8 mouse cellular contexts compared by ENCODE assay signal in genomic region chr13:60744078-60744460, GRCm38 (mm10). TPM values are rescaled to one million over a fixed set of nuclear protein-coding genes. Genes with fewer than 3 reads are reported as not detected.
DNase-seq lines count a peak whose midpoint lies in the region; ATAC-seq lines count a peak whose summit lies in the region.

No protein-coding gene starts in this region.

- no peaks in the 10 kb centered on the region for H3K9me3 ChIP-seq in forebrain, embryonic 10.5 days
- H3K9me3 ChIP-seq in heart, embryonic 14.5 days (ENCODE audit: control insufficient read depth, low read length) = no peaks in the 10 kb centered on the region
- H3K9me3 ChIP-seq in kidney, embryonic 16.5 days (ENCODE audit: low read length) = no peaks in the 10 kb centered on the region
- no peaks in the 10 kb centered on the region for H3K9me3 ChIP-seq in liver, embryonic 12.5 days (replicated peaks)

- no peaks in the 10 kb centered on the region for H3K27me3 ChIP-seq in forebrain, embryonic 10.5 days (ENCODE audit: poor library complexity, severe bottlenecking)
- no peaks in the 10 kb centered on the region for H3K27me3 ChIP-seq in heart, embryonic 14.5 days (ENCODE audit: control insufficient read depth, insufficient read depth, low read length)
- H3K27me3 ChIP-seq in kidney, embryonic 16.5 days (ENCODE audit: insufficient read depth, low read length) = no peaks in the 10 kb centered on the region
- H3K27me3 ChIP-seq in liver, embryonic 12.5 days (replicated peaks) = no peaks in the 10 kb centered on the region
- H3K27me3 ChIP-seq in splenic B cell, adult 2 months (ENCODE audit: control insufficient read depth, insufficient read depth, low read length, poor library complexity, severe bottlenecking) = no peaks in the 10 kb centered on the region

- peak; percentile 85 for ATAC-seq in CD4-positive, CD25-positive, alpha-beta regulatory T cell, adult 4 months
- peak; percentile 27; the same call in 1 of the 2 replicates for ATAC-seq in heart, embryonic 14.5 days (ENCODE audit: insufficient number of reproducible peaks, insufficient read depth, low FRiP score, low read depth)
- ATAC-seq in kidney, embryonic 16.5 days (ENCODE audit: low FRiP score, low TSS enrichment) = peak; percentile 60
- peak; percentile 46 for ATAC-seq in liver, embryonic 12.5 days

- peaks cover 7% of the 10 kb centered on the region; the same call in 1 of the 2 replicates for H3K4me1 ChIP-seq in forebrain, embryonic 10.5 days
- peaks cover 3 to 7% of the 10 kb centered on the region in 2 experiments; a peak in 2 of 4 replicates for H3K4me1 ChIP-seq in heart, embryonic 14.5 days (ENCODE audit: control insufficient read depth in 2 of 2, insufficient read depth in 2 of 2, low read length in 2 of 2)
- no peaks in the 10 kb centered on the region for H3K4me1 ChIP-seq in kidney, embryonic 16.5 days (ENCODE audit: insufficient read depth, low read length)
- H3K4me1 ChIP-seq in liver, embryonic 12.5 days = peaks cover 54% of the 10 kb centered on the region

- peak; percentile 28 for DNase-seq in brain, embryonic 18.5 days (ENCODE audit: low read depth, low spot score)
- DNase-seq in forebrain, embryonic 10.5 days (ENCODE audit: extremely low spot score, low spot score) = peak; percentile 78
- DNase-seq in natural killer cell, adult 2 months (ENCODE audit: low spot score in 2 of 2) = peak; percentile 52 to 68
- DNase-seq in splenic B cell, adult 2 months (ENCODE audit: low read depth, low spot score) = peak; percentile 57

- no peak overlapping the region for H3K27ac ChIP-seq in forebrain, embryonic 10.5 days
- H3K27ac ChIP-seq in heart, embryonic 14.5 days (replicated peaks in 1 of 2; ENCODE audit: control insufficient read depth in 1 of 2, insufficient read depth in 1 of 2, low read depth in 2 of 2, low read length in 2 of 2) = peak overlapping the region; percentile 28 to 55; a peak in 2 of 4 replicates
- 0 out of 2 replicates have a peak overlapping the region, but pooled peaks have one; percentile 4 for H3K27ac ChIP-seq in kidney, embryonic 16.5 days (ENCODE audit: low read length)
- peak overlapping the region; percentile 90 for H3K27ac ChIP-seq in liver, embryonic 12.5 days

- 40% methylated on average over 7 of the region's 7 CpGs for WGBS in forebrain, embryonic 10.5 days
- WGBS in heart, embryonic 14.5 days = 19% methylated on average over 7 of the region's 7 CpGs
- 33% methylated on average over 7 of the region's 7 CpGs for WGBS in kidney, embryonic 16.5 days
- WGBS in liver, embryonic 12.5 days (ENCODE audit: insufficient replicate concordance) = 12% methylated on average over 7 of the region's 7 CpGs

- H3K4me3 ChIP-seq in forebrain, embryonic 10.5 days = no peak overlapping the region
- H3K4me3 ChIP-seq in heart, embryonic 14.5 days (ENCODE audit: control insufficient read depth in 1 of 2, insufficient read depth in 1 of 2, low read depth in 1 of 2, low read length in 2 of 2) = no peak overlapping the region
- H3K4me3 ChIP-seq in kidney, embryonic 16.5 days (ENCODE audit: low read length) = no peak overlapping the region
- peak overlapping the region; percentile 34; the same call in 1 of the 2 replicates for H3K4me3 ChIP-seq in liver, embryonic 12.5 days

- no peak overlapping the region for H3K4me2 ChIP-seq in heart, embryonic 14.5 days (ENCODE audit: low read length)
- no peak overlapping the region for H3K4me2 ChIP-seq in kidney, embryonic 16.5 days (replicated peaks; ENCODE audit: low read depth, low read length)
- H3K4me2 ChIP-seq in liver, embryonic 12.5 days = peak overlapping the region; percentile 65

- H3K9ac ChIP-seq in heart, embryonic 14.5 days (ENCODE audit: low read length) = no peak overlapping the region; the same call in 1 of the 2 replicates
- H3K9ac ChIP-seq in kidney, embryonic 16.5 days (replicated peaks; ENCODE audit: low read length) = no peak overlapping the region
- peak overlapping the region; percentile 47; the same call in 1 of the 2 replicates for H3K9ac ChIP-seq in liver, embryonic 12.5 days

- peaks cover 35% of the 10 kb centered on the region for H3K36me3 ChIP-seq in forebrain, embryonic 10.5 days (replicated peaks)
- H3K36me3 ChIP-seq in heart, embryonic 14.5 days (ENCODE audit: control insufficient read depth, insufficient read depth, low read length) = 0 out of 2 replicates have a peak, but pooled peaks cover 3% of the 10 kb centered on the region
- H3K36me3 ChIP-seq in kidney, embryonic 16.5 days (ENCODE audit: insufficient read depth, low read length) = peaks cover 20% of the 10 kb centered on the region; the same call in 1 of the 2 replicates
- H3K36me3 ChIP-seq in liver, embryonic 12.5 days = peaks cover 33% of the 10 kb centered on the region
- H3K36me3 ChIP-seq in splenic B cell, adult 2 months (ENCODE audit: control insufficient read depth, insufficient read depth, low read length, poor library complexity, severe bottlenecking) = no peaks in the 10 kb centered on the region

RNA-seq across cellular contexts. Expression of gene BC051665, which starts 42.1 kb away (rescaled TPM):
- not detected for polyA plus RNA-seq in CD4-positive, CD25-positive, alpha-beta regulatory T cell, adult 4 months (2017; shearing (Covaris generic))
- not detected in 2 replicates for polyA plus RNA-seq in forebrain, embryonic 10.5 days (2016; fragmentation: Nextera tagmentation; extraction: Ambion mirVana)
- polyA plus RNA-seq in heart, embryonic 14.5 days (2014; fragmentation: Nextera tagmentation; extraction: Ambion mirVana) = not detected in 2 replicates
- not detected in 2 replicates for polyA plus RNA-seq in kidney, embryonic 16.5 days (2015; fragmentation: Nextera tagmentation; extraction: Ambion mirVana)
- polyA plus RNA-seq in liver, embryonic 12.5 days (2016; fragmentation: Nextera tagmentation; extraction: Ambion mirVana) = not detected in 2 replicates

RNA-seq across cellular contexts. Expression of gene Ctsll3, which starts 58.6 kb away (rescaled TPM):
- not detected for polyA plus RNA-seq in CD4-positive, CD25-positive, alpha-beta regulatory T cell, adult 4 months (2017; shearing (Covaris generic))
- not detected in 2 replicates for polyA plus RNA-seq in forebrain, embryonic 10.5 days (2016; fragmentation: Nextera tagmentation; extraction: Ambion mirVana)
- polyA plus RNA-seq in heart, embryonic 14.5 days (2014; fragmentation: Nextera tagmentation; extraction: Ambion mirVana) = not detected in 2 replicates
- not detected in 2 replicates for polyA plus RNA-seq in kidney, embryonic 16.5 days (2015; fragmentation: Nextera tagmentation; extraction: Ambion mirVana)
- polyA plus RNA-seq in liver, embryonic 12.5 days (2016; fragmentation: Nextera tagmentation; extraction: Ambion mirVana) = not detected in 2 replicates

Comparison
In these comparisons a context has a peak if more than half of its experiments do, and no peak if none do; other contexts are left out.
1. ATAC-seq: peak in every context shown above with its lines; median percentile 85 in CD4-positive, CD25-positive, alpha-beta regulatory T cell, adult 4 months; 60 in kidney, embryonic 16.5 days; 46 in liver, embryonic 12.5 days; 27 in heart, embryonic 14.5 days.
2. DNase-seq: peak in every context shown above with its lines; median percentile 78 in forebrain, embryonic 10.5 days; 60 in natural killer cell, adult 2 months; 57 in splenic B cell, adult 2 months; 28 in brain, embryonic 18.5 days.